Mouse (Mus musculus) R1 (cell line): ENCODE data around the gene Lamc1.

Experiments used
- DNase-seq: peaks from one replicate; pipeline ENCODE4 v3.0.0-alpha.2; 2018; ENCODE audit warnings: low read depth, low spot score

The Lamc1 gene

GRCm38 (mm10) chr1:153266891-153267290 lies 65.7 kb downstream of the Lamc1 start:
- no peak for DNase-seq

- DNase-seq: no peak
These were observed 67.0 kb downstream of the Lamc1 start for GRCm38 (mm10) chr1:153265579-153265978.

GRCm38 (mm10) chr1:153265066-153265465 lies 67.5 kb downstream of the Lamc1 start:
- peak; percentile 91 for DNase-seq

GRCm38 (mm10) chr1:153259752-153260300 lies 72.8 kb downstream of the Lamc1 start:
- DNase-seq: no peak

GRCm38 (mm10) chr1:153252540-153253210 lies 79.9 kb downstream of the Lamc1 start:
- no peak for DNase-seq

GRCm38 (mm10) chr1:153251590-153252206 lies 80.9 kb downstream of the Lamc1 start:
- no peak for DNase-seq

GRCm38 (mm10) chr1:153241346-153241745 lies 91.2 kb downstream of the Lamc1 start:
- DNase-seq: no peak

GRCm38 (mm10) chr1:153235576-153235975 lies 97.0 kb downstream of the Lamc1 start:
- DNase-seq: no peak

- DNase-seq: no peak
These were observed 100.9 kb downstream of the Lamc1 start for GRCm38 (mm10) chr1:153231681-153232080.

- DNase-seq: no peak
These were observed 104.7 kb downstream of the Lamc1 start for GRCm38 (mm10) chr1:153227916-153228315.

GRCm38 (mm10) chr1:153227096-153227495 lies 105.5 kb downstream of the Lamc1 start:
- peak; percentile 90 for DNase-seq

- no peak for DNase-seq
These were observed 106.5 kb downstream of the Lamc1 start for GRCm38 (mm10) chr1:153225786-153226725.

GRCm38 (mm10) chr1:153224331-153224730 lies 108.3 kb downstream of the Lamc1 start:
- DNase-seq: no peak

GRCm38 (mm10) chr1:153219376-153219775 lies 113.2 kb downstream of the Lamc1 start:
- peak; percentile 66 for DNase-seq

GRCm38 (mm10) chr1:153216516-153216915 lies 116.1 kb downstream of the Lamc1 start:
- peak; percentile 66 for DNase-seq

- DNase-seq: peak; percentile 34
These were observed 116.9 kb downstream of the Lamc1 start for GRCm38 (mm10) chr1:153215676-153216075.

- no peak for DNase-seq
These were observed 121.6 kb downstream of the Lamc1 start for GRCm38 (mm10) chr1:153210992-153211391.

GRCm38 (mm10) chr1:153210198-153210597 lies 122.4 kb downstream of the Lamc1 start:
- no peak for DNase-seq

GRCm38 (mm10) chr1:153202195-153202594 lies 130.4 kb downstream of the Lamc1 start:
- DNase-seq: peak; percentile 42

GRCm38 (mm10) chr1:153201448-153201847 lies 131.1 kb downstream of the Lamc1 start:
- DNase-seq: no peak

GRCm38 (mm10) chr1:153197316-153197850 lies 135.2 kb downstream of the Lamc1 start:
- no peak for DNase-seq

- DNase-seq: no peak
These were observed 139.6 kb downstream of the Lamc1 start for GRCm38 (mm10) chr1:153192945-153193344.
